Comparison of ENCODE assay signal across 18 mouse cellular contexts in the genomic region with DNA sequence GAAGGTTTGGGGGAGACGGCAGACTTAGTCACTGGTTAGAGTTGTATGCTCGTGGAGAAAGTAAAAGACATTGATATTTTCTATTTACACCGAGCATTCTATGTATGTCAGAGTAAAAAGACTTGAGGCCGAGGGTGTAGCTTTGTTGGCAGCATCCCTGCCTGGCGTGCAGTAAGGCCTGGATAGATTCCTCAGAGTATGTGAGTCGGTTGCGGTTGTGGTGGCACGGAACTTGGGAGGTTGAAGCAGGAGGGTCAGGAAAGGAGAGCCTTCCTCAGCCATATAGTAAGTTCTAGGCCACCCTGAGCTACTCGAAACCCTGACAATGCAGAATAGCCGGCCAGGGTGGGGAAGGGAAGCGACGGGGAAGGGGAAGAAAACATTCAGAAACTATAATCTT.
"Had no signal": no experiment of that assay in that cellular context is flagged by ENCODE, and none has a peak within 500 bp of the region (broad histone marks: within the 10 kb centered on the region; RNA-seq: fewer than 3 reads in every experiment).

No protein-coding gene starts in this region.

- ATAC-seq: intestine, postnatal 0 days; midbrain, embryonic 16.5 days had no signal

- DNase-seq: kidney, adult 2 months; kidney, postnatal 25 days; layer of hippocampus, adult 9-11 months; lung, adult 18-20 months; lung, postnatal 10 days; lung, postnatal 36 days; thymus, adult 2 months; thymus, postnatal 14 days; thymus, postnatal 4 days had no signal

- H3K27me3 ChIP-seq: lung, embryonic 15.5 days; megakaryocyte, embryonic 14.5 days; midbrain, embryonic 12.5 days had no signal

- H3K9ac ChIP-seq: liver, embryonic 14.5 days; lung, embryonic 15.5 days; midbrain, embryonic 12.5 days had no signal

- H3K9me3 ChIP-seq: lung, embryonic 15.5 days; megakaryocyte, embryonic 14.5 days; midbrain, embryonic 12.5 days had no signal

- H3K4me2 ChIP-seq: lung, embryonic 15.5 days; midbrain, embryonic 12.5 days had no signal

- H3K27ac ChIP-seq: kidney, postnatal 0 days; layer of hippocampus, adult 2 months; liver, embryonic 14.5 days; lung, embryonic 15.5 days; midbrain, embryonic 12.5 days; stomach, postnatal 0 days had no signal

- H3K4me1 ChIP-seq: lung, embryonic 15.5 days had no signal

- H3K4me3 ChIP-seq: layer of hippocampus, adult 2 months; lung, embryonic 15.5 days; megakaryocyte, embryonic 14.5 days; midbrain, embryonic 12.5 days had no signal

- H3K36me3 ChIP-seq: lung, embryonic 15.5 days; midbrain, embryonic 12.5 days had no signal
